Mouse (Mus musculus) CH12.LX (cell line): ENCODE measurements around the gene Nob1. TPM values are rescaled to one million over a fixed set of nuclear protein-coding genes. Genes with fewer than 3 reads are reported as not detected.

Experiments
- DNase-seq: peaks from one replicate; pipeline ENCODE4 v3.0.0-alpha.2; 2013; ENCODE audit errors: extremely low read depth
- H3K27ac ChIP-seq: 2 replicates; pipeline ENCODE4 v1.5.1; 2012; ENCODE audit warnings: low read depth, mild to moderate bottlenecking, control low read depth, moderate library complexity; ENCODE audit not compliant: insufficient read depth
- H3K27me3 ChIP-seq: replicated peaks from 2 replicates; pipeline ENCODE3; 2012; ENCODE audit warnings: inconsistent platforms
- H3K36me3 ChIP-seq, 2 experiments: replicated peaks in 1 of 2; 2 replicates each; pipeline versions ENCODE3 to v1.6.1; 2012; ENCODE audit warnings: inconsistent platforms in 1 of 2, low read length in 1 of 2, mild to moderate bottlenecking in 1 of 2, mixed read lengths in 1 of 2, moderate library complexity in 1 of 2; ENCODE audit not compliant: control insufficient read depth in 1 of 2, insufficient read depth in 1 of 2
- H3K4me1 ChIP-seq, 2 experiments: 2 replicates each; pipeline ENCODE4 v1.6.1; 2012; ENCODE audit warnings: inconsistent platforms in 1 of 2, moderate library complexity in 1 of 2; ENCODE audit not compliant: insufficient read depth in 2 of 2, control insufficient read depth in 1 of 2
- H3K4me2 ChIP-seq: 2 replicates; pipeline ENCODE4 v1.6.1; 2012; ENCODE audit warnings: low read depth, mild to moderate bottlenecking, control low read depth; ENCODE audit not compliant: poor library complexity, insufficient read depth, severe bottlenecking
- H3K4me3 ChIP-seq, 3 experiments: fragments of 150-350 bp in 1 of 3; sonication (generic) in 1 of 3; replicated peaks in 1 of 3; 2 replicates each; pipeline versions ENCODE3 to v1.5.1; 2011 to 2012; ENCODE audit warnings: low read depth in 2 of 3, low read length in 2 of 3, mild to moderate bottlenecking in 2 of 3, moderate library complexity in 2 of 3, control low read depth in 1 of 3, improper control_type of control experiment in 1 of 3, inconsistent platforms in 1 of 3, mixed read lengths in 1 of 3; ENCODE audit not compliant: poor library complexity in 1 of 3
- H3K79me2 ChIP-seq: replicated peaks from 2 replicates; pipeline ENCODE4 v1.6.1; 2012; ENCODE audit warnings: mild to moderate bottlenecking, moderate library complexity; ENCODE audit not compliant: control insufficient read depth, poor library complexity, insufficient read depth, severe bottlenecking; ENCODE audit errors: extremely low read depth
- H3K9ac ChIP-seq: 2 replicates; pipeline ENCODE4 v1.6.1; 2012; ENCODE audit warnings: low read depth, mild to moderate bottlenecking, control low read depth, moderate library complexity; ENCODE audit not compliant: insufficient read depth
- H3K9me3 ChIP-seq: replicated peaks from 2 replicates; pipeline ENCODE3; 2012; ENCODE audit warnings: low read length, inconsistent platforms, mixed read lengths
- BHLHE40 ChIP-seq: IDR thresholded peaks from 2 replicates; pipeline ENCODE4 v1.6.1; 2011; ENCODE audit warnings: mild to moderate bottlenecking, low read depth, low read length, improper control_type of control experiment
- CHD2 ChIP-seq: IDR thresholded peaks from 2 replicates; pipeline ENCODE4 v1.6.1; 2011; ENCODE audit warnings: low read length, improper control_type of control experiment
- CTCF ChIP-seq, 2 experiments: IDR thresholded peaks in 1 of 2; conservative IDR thresholded peaks in 1 of 2; 2 replicates each; pipeline ENCODE4 v1.5.1; 2011 to 2012; ENCODE audit warnings: low read depth in 2 of 2, low read length in 2 of 2, improper control_type of control experiment in 1 of 2, inconsistent platforms in 1 of 2, mild to moderate bottlenecking in 1 of 2, moderate library complexity in 1 of 2
- ELF1 ChIP-seq: IDR thresholded peaks from 2 replicates; pipeline ENCODE4 v1.6.1; 2014; ENCODE audit warnings: low read depth, mild to moderate bottlenecking, inconsistent platforms, low read length, improper control_type of control experiment
- EP300 ChIP-seq: IDR thresholded peaks from 2 replicates; pipeline ENCODE4 v1.6.1; 2011; ENCODE audit warnings: low read length, improper control_type of control experiment
- ETS1 ChIP-seq: conservative IDR thresholded peaks from 2 replicates; pipeline ENCODE4 v1.6.1; 2012; ENCODE audit warnings: low read depth, mild to moderate bottlenecking, inconsistent platforms, low read length, improper control_type of control experiment, moderate library complexity
- HCFC1 ChIP-seq: IDR thresholded peaks from 2 replicates; pipeline ENCODE4 v1.6.1; 2012; ENCODE audit warnings: low read depth, mild to moderate bottlenecking, inconsistent platforms, low read length, improper control_type of control experiment
- IRF4 ChIP-seq: IDR thresholded peaks from 2 replicates; pipeline ENCODE4 v1.6.1; 2014; ENCODE audit warnings: low read depth, mild to moderate bottlenecking, inconsistent platforms, low read length, improper control_type of control experiment
- JUN ChIP-seq: IDR thresholded peaks from 2 replicates; pipeline ENCODE4 v1.6.1; 2011; ENCODE audit warnings: low read depth, mild to moderate bottlenecking, low read length, improper control_type of control experiment, moderate library complexity; ENCODE audit not compliant: insufficient read depth
- JUND ChIP-seq: conservative IDR thresholded peaks from 2 replicates; pipeline ENCODE4 v1.6.1; 2011; ENCODE audit warnings: low read depth, low read length, improper control_type of control experiment
- MAX ChIP-seq: IDR thresholded peaks from 2 replicates; pipeline ENCODE4 v1.6.1; 2011; ENCODE audit warnings: low read length, improper control_type of control experiment
- MEF2A ChIP-seq: IDR thresholded peaks from 2 replicates; pipeline ENCODE4 v1.6.1; 2014; ENCODE audit warnings: low read depth, mild to moderate bottlenecking, inconsistent platforms, low read length, improper control_type of control experiment, borderline replicate concordance
- MYC ChIP-seq: IDR thresholded peaks from 2 replicates; pipeline ENCODE4 v1.6.1; 2011; ENCODE audit warnings: low read depth, mild to moderate bottlenecking, improper control_type of control experiment, low read length
- NRF1 ChIP-seq: IDR thresholded peaks from 2 replicates; pipeline ENCODE4 v1.6.1; 2014; ENCODE audit warnings: low read depth, mild to moderate bottlenecking, inconsistent platforms, low read length, improper control_type of control experiment, moderate library complexity
- PAX5 ChIP-seq: IDR thresholded peaks from 2 replicates; pipeline ENCODE4 v1.6.1; 2012; ENCODE audit warnings: low read length, inconsistent platforms, mixed read lengths
- POLR2A ChIP-seq: IDR thresholded peaks from 2 replicates; pipeline ENCODE4 v1.6.1; 2011; ENCODE audit warnings: low read depth, mild to moderate bottlenecking, improper control_type of control experiment, low read length
- POLR2AphosphoS2 ChIP-seq: IDR thresholded peaks from 2 replicates; pipeline ENCODE4 v1.6.1; 2011; ENCODE audit warnings: low read depth, low read length, improper control_type of control experiment
- RAD21 ChIP-seq: IDR thresholded peaks from 2 replicates; pipeline ENCODE4 v1.6.1; 2011; ENCODE audit warnings: low read depth, mild to moderate bottlenecking, low read length, improper control_type of control experiment, moderate library complexity
- SIN3A ChIP-seq: IDR thresholded peaks from 2 replicates; pipeline ENCODE4 v1.6.1; 2012; ENCODE audit warnings: low read length, improper control_type of control experiment, inconsistent platforms
- SMC3 ChIP-seq: IDR thresholded peaks from 2 replicates; pipeline ENCODE4 v1.6.1; 2011; ENCODE audit warnings: low read depth, low read length, improper control_type of control experiment
- TBP ChIP-seq: conservative IDR thresholded peaks from 2 replicates; pipeline ENCODE4 v1.6.1; 2011; ENCODE audit warnings: low read depth, low read length, improper control_type of control experiment
- USF2 ChIP-seq: conservative IDR thresholded peaks from 2 replicates; pipeline ENCODE4 v1.6.1; 2011; ENCODE audit warnings: low read depth, low read length, improper control_type of control experiment
- ZKSCAN1 ChIP-seq: IDR thresholded peaks from 2 replicates; pipeline ENCODE4 v1.6.1; 2012; ENCODE audit warnings: low read depth, inconsistent platforms, low read length, improper control_type of control experiment, borderline replicate concordance
- ZNF384 ChIP-seq: IDR thresholded peaks from 2 replicates; pipeline ENCODE4 v1.6.1; 2012; ENCODE audit warnings: low read depth, low read length, improper control_type of control experiment, inconsistent platforms
- dilution Hi-C: fragments of 300-500 bp; cut with MboI; formaldehyde crosslinking; loops from 2 replicates; pipeline ENCODE4 v1.14.3; 2020; ENCODE audit warnings: low sequenced_read_pairs; ENCODE audit not compliant: extremely low pct_unique_long_range_greater_than_20kb, extremely low pct_ligation_motif_present
- in situ Hi-C: fragments of 300-500 bp; cut with MboI; formaldehyde crosslinking; loops from 3 replicates; pipeline ENCODE4 v1.14.3; 2019; ENCODE audit warnings: low sequenced_read_pairs, low pct_ligation_motif_present, low pct_unique_long_range_greater_than_20kb, mixed read lengths
- polyA plus RNA-seq: library from polyadenylated mRNA; unstranded; fragments of >175 nt; gene quantifications from 2 replicates; pipeline ENCODE4 v1.2.1, GENCODE M21; 2012; ENCODE audit warnings: low read depth; ENCODE audit not compliant: insufficient read length
- total RNA-seq, 2 experiments: library from RNA; depleted of rRNA; stranded (reverse); fragments of 300-350 nt in 1 of 2; fragments of >200 nt in 1 of 2; gene quantifications; 2 replicates each; pipeline ENCODE4 v1.2.3; 2012 to 2014

Nob1 gene
- total and polyA plus RNA-seq, 3 experiments: 21.4 to 109 (median 73.1) TPM

- Histone ChIP-seq H3K4me3 (no peak overlapping the region), H3K9me3 (no peaks in the 10 kb centered on the region), H3K4me2 (no peak overlapping the region), H3K27ac (no peak overlapping the region), H3K4me1 (no peaks in the 10 kb centered on the region), H3K27me3 (no peaks in the 10 kb centered on the region), H3K9ac (no peak overlapping the region), H3K79me2 (no peaks in the 10 kb centered on the region), H3K36me3 (peaks cover 71 to 93% of the 10 kb centered on the region in 2 experiments)
- TF ChIP-seq ETS1 (no peak), POLR2AphosphoS2 (no peak), NRF1 (no peak), MAX (no peak), SIN3A (no peak), IRF4 (no peak), JUN (no peak), USF2 (no peak)
- in situ Hi-C loops (no loop called here), dilution Hi-C loops (no loop called here)
- DNase-seq: no peak
These were observed 12.3 kb downstream of the Nob1 start for GRCm38 (mm10) chr8:107412552-107412951.

GRCm38 (mm10) chr8:107411391-107411790, 13.5 kb downstream of the Nob1 start:
- dilution Hi-C loops: no loop called here
- in situ Hi-C loops: no loop called here
- no peak overlapping the region for H3K4me3 ChIP-seq

DNA sequence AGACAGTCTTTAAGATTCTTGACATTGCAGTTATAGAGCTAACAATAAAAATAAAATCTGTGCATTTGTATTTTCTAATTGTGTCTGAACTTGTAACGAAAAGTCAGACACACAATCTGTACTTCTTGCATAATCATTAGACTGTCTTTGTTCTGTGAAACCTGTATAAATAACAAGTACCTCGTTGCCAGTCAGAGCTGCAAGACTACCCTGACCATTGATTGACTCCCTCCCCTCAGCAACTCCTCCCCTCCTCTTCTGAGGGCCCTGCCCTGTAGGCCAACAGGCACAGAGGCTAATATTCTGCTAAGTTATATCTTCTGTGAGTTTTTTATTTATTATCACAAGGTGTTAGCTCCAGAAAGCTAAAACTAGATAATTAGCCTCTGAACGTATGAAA, 18.9 kb downstream of the Nob1 start:
- H3K4me2 ChIP-seq: no peak overlapping the region
- H3K27me3 ChIP-seq: no peaks in the 10 kb centered on the region
- no peak overlapping the region for H3K9ac ChIP-seq
- in situ Hi-C loops (no loop called here), dilution Hi-C loops (no loop called here)
- no peak for DNase-seq
- no peaks in the 10 kb centered on the region for H3K9me3 ChIP-seq
- H3K36me3 ChIP-seq: peaks cover 14 to 40% of the 10 kb centered on the region in 2 experiments
- TF ChIP-seq CHD2: no peak
- no peak for TF ChIP-seq JUND
- no peak for TF ChIP-seq TBP
- TF ChIP-seq BHLHE40: no peak
- TF ChIP-seq EP300: no peak
- no peak for TF ChIP-seq MEF2A
- TF ChIP-seq ZNF384: no peak
- no peak for TF ChIP-seq HCFC1
- no peak for TF ChIP-seq ELF1
- TF ChIP-seq SIN3A: no peak
- no peak for TF ChIP-seq PAX5
- no peak for TF ChIP-seq IRF4
- TF ChIP-seq RAD21: no peak
- TF ChIP-seq ZKSCAN1: no peak
- no peak for TF ChIP-seq MYC
- no peak overlapping the region for H3K27ac ChIP-seq
- H3K4me1 ChIP-seq: peaks cover 5 to 40% of the 10 kb centered on the region in 2 experiments; a peak in 2 of 4 replicates
- H3K4me3 ChIP-seq: no peak overlapping the region
- H3K79me2 ChIP-seq: no peaks in the 10 kb centered on the region

More at GRCm38 (mm10) chr8:107411391-107411790, 13.5 kb downstream of the Nob1 start:
- TF ChIP-seq POLR2A (no peak), POLR2AphosphoS2 (0 out of 2 replicates have a peak, but pooled peaks have one; percentile 49), RAD21 (peak; percentile 48), ZNF384 (no peak), CTCF (conservative IDR thresholded peaks at IDR 0.05 in 1 of 2, IDR thresholded peaks at IDR 0.05 in 1 of 2; ENCODE audit: low read depth in 2 of 2, low read length in 2 of 2) (peak; percentile 56 to 72), SMC3 (peak; percentile 53), EP300 (no peak)
- TF ChIP-seq, all 38 proteins: peak for 4
- Histone ChIP-seq H3K4me1 (no peaks in the 10 kb centered on the region), H3K36me3 (peaks cover 62 to 94% of the 10 kb centered on the region in 2 experiments), H3K27me3 (no peaks in the 10 kb centered on the region), H3K9me3 (no peaks in the 10 kb centered on the region), H3K79me2 (no peaks in the 10 kb centered on the region), H3K9ac (no peak overlapping the region), H3K27ac (no peak overlapping the region), H3K4me2 (no peak overlapping the region)
- DNase-seq: peak; percentile 33
